Mouse (Mus musculus) brown adipose tissue, adult 24 weeks (tissue): ENCODE results near the gene Lrrc8d. TPM values are rescaled to one million over a fixed set of nuclear protein-coding genes. Genes with fewer than 3 reads are reported as not detected.
A peak's percentile ranks its signal among the peaks of the same experiment; 100 is the strongest.
"Not testable (repeated sequence)": the region's sequence is repeated elsewhere in the genome, so short reads cannot be mapped to it uniquely, and the experiment has no call there.

Experiments used
- H3K27ac ChIP-seq: fragments of 200-500 bp; replicated peaks from 2 replicates; pipeline ENCODE4 v1.5.1; 2012; ENCODE audit warnings: low read depth, mild to moderate bottlenecking, low read length
- H3K4me1 ChIP-seq: fragments of 200-500 bp; 2 replicates; pipeline ENCODE4 v1.6.1; 2012; ENCODE audit warnings: low read length, mixed read lengths; ENCODE audit not compliant: control insufficient read depth, insufficient read depth, insufficient read length
- H3K4me3 ChIP-seq: fragments of 200-500 bp; 2 replicates; pipeline ENCODE4 v1.5.1; 2012; ENCODE audit warnings: low read depth, mild to moderate bottlenecking, low read length, moderate library complexity; ENCODE audit not compliant: insufficient read depth
- polyA plus RNA-seq: library from polyadenylated mRNA; stranded (reverse); fragments of >200 nt; gene quantifications from 2 replicates; pipeline ENCODE4 v1.2.4, GENCODE M21; 2012; ENCODE audit not compliant: missing spikeins, insufficient read depth, insufficient read length

Lrrc8d gene
- polyA plus RNA-seq, 1 experiment = 25.2 TPM

DNA sequence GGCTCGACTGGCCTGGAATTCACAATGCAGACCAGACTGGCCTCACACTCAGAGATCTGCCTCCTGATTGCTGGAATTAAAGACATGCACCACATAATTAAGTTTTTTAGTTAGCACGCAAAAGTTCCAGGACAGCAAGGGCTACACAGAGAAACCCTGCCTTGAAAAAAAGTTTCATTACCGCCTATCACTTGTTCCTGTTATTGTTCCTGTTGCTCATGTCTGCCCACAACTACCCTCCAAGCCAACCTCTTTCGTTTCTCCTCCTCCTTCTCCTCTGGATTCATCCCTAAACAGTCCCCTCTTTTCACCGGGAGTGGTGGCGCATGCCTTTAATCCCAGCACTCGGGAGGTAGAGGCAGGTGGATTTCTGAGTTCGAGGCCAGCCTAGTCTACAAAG is 21.5 kb upstream of the Lrrc8d start:
- Histone ChIP-seq H3K27ac (no peak overlapping the region), H3K4me3 (no peak overlapping the region), H3K4me1 (no peaks in the 10 kb centered on the region)

DNA sequence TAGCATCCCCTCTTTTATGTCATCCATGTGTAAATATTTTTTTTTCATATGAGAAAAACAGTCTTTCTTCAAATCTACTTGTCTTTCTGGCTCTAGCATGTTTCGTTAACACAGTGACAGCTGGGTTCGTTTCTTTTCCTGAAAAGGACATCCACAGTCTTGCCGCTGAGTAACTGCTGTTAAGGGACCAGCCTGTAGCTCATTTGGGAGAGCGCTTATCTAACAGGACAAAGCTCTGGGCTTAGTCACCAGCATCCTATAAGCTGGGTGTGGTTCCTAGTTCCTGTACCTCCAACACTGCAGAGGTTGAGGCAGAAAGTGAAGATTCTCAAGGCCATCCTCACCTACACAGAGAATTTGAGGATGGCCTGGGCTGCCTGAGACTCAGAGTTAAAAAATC is 20.5 kb upstream of the Lrrc8d start:
- H3K4me1 ChIP-seq = no peaks in the 10 kb centered on the region
- no peak overlapping the region for H3K4me3 ChIP-seq
- H3K27ac ChIP-seq = no peak overlapping the region

GRCm38 (mm10) chr5:105679921-105680843 is 19.6 kb upstream of the Lrrc8d start:
- H3K4me1 ChIP-seq = no peaks in the 10 kb centered on the region
- H3K27ac ChIP-seq = no peak overlapping the region
- H3K4me3 ChIP-seq = no peak overlapping the region

- Histone ChIP-seq H3K4me1 (no peaks in the 10 kb centered on the region), H3K27ac (no peak overlapping the region), H3K4me3 (no peak overlapping the region)
These were observed 17.6 kb upstream of the Lrrc8d start for GRCm38 (mm10) chr5:105682143-105682611.

DNA sequence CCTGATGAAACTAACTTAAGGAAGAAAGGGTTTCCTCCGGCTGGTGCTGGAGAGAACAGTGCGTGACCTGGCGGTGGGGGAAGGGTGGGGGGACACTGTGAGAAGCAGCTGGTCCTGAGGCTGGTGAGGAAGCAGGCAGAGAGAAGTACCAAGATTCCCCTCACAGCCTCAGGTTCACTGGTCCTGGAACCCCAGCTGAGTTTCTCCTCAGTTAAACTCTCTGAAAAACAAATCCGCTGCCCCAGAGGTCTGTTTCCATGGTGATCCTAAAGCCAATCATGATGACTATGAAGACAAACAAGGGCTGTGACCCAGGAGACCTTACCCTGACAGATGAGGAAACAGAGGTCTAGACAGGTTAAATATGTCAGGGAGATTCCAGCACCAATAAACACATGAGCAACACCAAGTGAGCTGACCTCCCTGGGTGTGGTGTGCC is 15.8 kb upstream of the Lrrc8d start:
- H3K4me1 ChIP-seq = no peaks in the 10 kb centered on the region
- H3K4me3 ChIP-seq = no peak overlapping the region
- no peak overlapping the region for H3K27ac ChIP-seq

DNA sequence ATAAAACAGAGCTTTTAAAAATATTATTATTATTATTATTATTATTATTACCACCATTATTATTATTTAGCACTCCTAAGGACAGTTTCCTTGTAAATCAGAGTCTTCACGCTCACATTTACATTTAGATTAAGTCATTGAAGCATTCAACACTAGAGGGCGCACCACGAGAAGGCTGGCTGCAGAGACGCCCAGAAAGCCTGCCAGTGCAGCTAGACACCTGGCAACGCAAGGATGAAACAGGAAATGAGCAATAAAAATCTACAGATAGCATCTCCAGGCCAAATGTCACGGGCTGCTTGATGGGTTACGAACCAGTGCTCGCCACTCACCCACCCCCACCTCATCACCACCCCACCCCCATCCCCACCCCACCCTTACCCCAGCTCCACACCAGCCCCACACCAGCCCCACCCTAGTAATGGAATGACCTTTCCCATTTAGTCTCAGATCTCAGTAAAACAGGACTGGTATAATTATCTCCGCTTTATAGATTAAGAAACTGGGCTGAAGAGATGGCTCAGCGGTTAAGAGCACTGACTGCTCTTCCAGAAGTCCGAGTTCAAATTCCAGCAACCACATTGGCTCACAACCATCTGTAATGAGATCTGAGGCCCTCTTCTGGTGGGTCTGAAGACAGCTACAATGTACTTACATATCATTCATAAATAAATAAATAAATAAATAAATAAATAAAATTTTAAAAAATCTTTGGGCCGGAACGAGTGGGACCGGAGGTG is 14.7 kb upstream of the Lrrc8d start:
- Histone ChIP-seq H3K27ac (no peak overlapping the region), H3K4me3 (no peak overlapping the region), H3K4me1 (no peaks in the 10 kb centered on the region)

DNA sequence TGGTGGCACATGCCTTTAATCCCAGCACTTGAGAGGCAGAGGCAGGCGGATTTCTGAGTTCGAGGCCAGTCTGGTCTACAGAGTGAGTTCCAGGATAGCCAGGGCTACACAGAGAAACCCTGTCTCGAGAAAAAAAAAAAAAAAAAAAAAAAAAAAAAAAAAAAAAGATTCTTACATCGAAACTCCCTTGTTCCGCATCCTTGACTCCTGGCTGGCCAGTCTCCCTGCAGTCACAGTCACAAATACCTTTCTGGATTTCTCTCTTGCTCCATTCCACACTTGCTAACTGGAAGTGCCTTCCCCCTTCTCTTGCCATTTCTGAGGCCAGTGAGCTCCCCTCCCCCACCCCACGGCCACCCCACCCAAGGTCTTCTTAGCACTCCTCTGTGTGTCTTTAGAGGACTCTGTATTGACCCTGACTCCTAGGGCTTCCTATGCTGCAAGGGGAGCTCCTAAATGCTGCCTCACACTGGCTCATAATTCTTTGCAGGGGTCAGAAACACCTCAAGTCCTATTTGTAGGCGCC is 13.9 kb upstream of the Lrrc8d start:
- not testable (repeated sequence) for H3K4me3 ChIP-seq, H3K27ac ChIP-seq, H3K4me1 ChIP-seq

DNA sequence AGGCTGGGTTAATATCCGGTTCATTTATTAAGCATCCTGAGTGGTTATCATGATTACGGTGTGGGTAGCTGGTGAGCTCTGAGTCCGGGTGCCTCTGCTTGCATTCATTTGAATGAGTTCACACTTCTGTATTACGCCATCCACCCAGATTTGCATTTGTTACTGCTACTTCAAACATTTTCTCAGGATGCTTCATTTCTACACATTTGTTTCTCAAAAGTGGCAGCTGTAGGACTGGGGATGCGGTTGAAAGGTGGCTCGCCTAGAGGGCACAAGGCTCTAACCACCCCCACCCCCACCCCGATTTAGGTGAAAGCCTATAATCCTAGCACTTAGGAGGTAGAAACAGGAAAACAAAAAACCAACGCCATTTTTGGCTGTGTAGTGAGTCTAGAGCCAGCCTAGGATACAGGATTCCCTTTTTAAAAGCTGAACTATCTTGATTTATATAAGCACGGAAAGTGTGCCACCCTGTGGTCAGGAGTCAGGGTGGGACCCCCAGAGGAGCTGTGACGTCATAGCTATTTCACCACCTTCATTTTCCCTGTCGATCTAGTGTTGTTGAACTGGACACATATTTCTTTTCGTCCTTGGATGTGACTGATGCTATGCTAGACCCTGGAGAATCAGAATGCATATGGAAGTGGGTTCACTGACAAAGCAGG is 13.3 kb upstream of the Lrrc8d start:
- Histone ChIP-seq H3K4me3 (no peak overlapping the region), H3K4me1 (no peaks in the 10 kb centered on the region), H3K27ac (no peak overlapping the region)

- Histone ChIP-seq H3K4me1 (0 out of 2 replicates have a peak, but pooled peaks cover 2% of the 10 kb centered on the region), H3K4me3 (no peak overlapping the region), H3K27ac (no peak overlapping the region)
These were observed 9.0 kb upstream of the Lrrc8d start for GRCm38 (mm10) chr5:105690502-105691454.

GRCm38 (mm10) chr5:105691645-105692044 is 8.1 kb upstream of the Lrrc8d start:
- H3K4me1 ChIP-seq = peaks cover 4% of the 10 kb centered on the region; the same call in 1 of the 2 replicates
- H3K4me3 ChIP-seq = no peak overlapping the region
- no peak overlapping the region for H3K27ac ChIP-seq

GRCm38 (mm10) chr5:105694339-105694930 is 5.3 kb upstream of the Lrrc8d start:
- H3K4me3 ChIP-seq = no peak overlapping the region
- peaks cover 4% of the 10 kb centered on the region for H3K4me1 ChIP-seq
- no peak overlapping the region for H3K27ac ChIP-seq

- H3K4me1 ChIP-seq = peaks cover 6% of the 10 kb centered on the region
- H3K27ac ChIP-seq = peak overlapping the region; percentile 64; the same call in 1 of the 2 replicates
- no peak overlapping the region for H3K4me3 ChIP-seq
These were observed 3.7 kb upstream of the Lrrc8d start for GRCm38 (mm10) chr5:105696049-105696448.

DNA sequence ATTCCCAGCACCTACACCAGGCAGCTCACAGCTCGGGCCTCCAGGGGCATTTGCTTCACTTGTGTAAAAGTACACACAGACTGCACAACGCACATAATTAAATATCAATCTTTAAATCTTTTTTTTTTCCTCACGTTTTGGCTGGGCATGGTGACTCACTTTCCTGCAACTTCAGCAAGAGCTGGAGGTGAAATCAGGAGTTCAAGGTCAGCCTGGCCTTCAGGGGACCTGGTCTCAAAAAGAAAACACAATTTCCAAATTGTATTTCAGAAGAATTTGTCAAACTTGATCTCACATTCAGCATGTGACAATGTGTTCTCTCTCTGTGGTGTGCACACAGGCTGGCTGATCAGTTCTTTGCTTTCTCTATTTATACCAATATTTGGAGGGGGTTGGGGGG is 1.9 kb upstream of the Lrrc8d start:
- no peak overlapping the region for H3K27ac ChIP-seq
- peaks cover 13% of the 10 kb centered on the region for H3K4me1 ChIP-seq
- H3K4me3 ChIP-seq = no peak overlapping the region

GRCm38 (mm10) chr5:105698694-105699093 is 1.1 kb upstream of the Lrrc8d start:
- Histone ChIP-seq H3K27ac (peak overlapping the region; percentile 77), H3K4me3 (peak overlapping the region; percentile 87; the same call in 1 of the 2 replicates), H3K4me1 (peaks cover 21% of the 10 kb centered on the region)
